Mouse (Mus musculus): Measurements from ENCODE around the gene Gbp10.
"Not testable (repeated sequence)": the region's sequence is repeated elsewhere in the genome, so short reads cannot be mapped to it uniquely, and the experiment has no call there.

Gbp10 gene

DNA sequence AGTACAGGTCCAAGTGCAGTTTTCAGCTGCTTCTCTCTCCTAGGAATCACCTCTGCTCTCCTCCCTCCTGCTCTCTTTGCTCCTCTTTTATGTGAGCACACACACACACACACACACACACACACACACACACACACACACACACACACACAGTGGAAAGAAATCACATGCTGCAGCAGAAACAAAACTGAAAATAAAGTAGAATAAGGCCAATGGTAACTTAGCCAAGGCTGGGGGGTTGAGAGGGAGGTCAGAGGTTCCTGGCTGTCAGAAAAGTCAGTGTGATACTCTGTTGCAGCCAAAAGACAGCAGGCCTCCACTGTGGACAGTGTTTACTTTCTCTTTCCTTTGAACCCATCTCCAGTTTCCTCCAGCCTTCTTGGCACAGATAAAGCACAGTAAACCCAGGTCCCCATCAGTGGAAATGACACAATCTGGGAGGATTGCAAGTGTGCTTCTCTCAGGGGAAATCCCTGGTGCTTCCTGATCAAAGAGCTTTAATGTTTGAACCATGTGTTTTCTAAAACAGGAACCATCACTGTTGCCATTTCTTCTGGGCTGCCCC, at the start of gene Gbp10:
Gene Gbp10, minus strand, starts transcription at position 51 of the 565 bp plus-strand sequence.
- not testable (repeated sequence) for DNase-seq (ENCODE audit: low spot score in 2 of 2)

DNA sequence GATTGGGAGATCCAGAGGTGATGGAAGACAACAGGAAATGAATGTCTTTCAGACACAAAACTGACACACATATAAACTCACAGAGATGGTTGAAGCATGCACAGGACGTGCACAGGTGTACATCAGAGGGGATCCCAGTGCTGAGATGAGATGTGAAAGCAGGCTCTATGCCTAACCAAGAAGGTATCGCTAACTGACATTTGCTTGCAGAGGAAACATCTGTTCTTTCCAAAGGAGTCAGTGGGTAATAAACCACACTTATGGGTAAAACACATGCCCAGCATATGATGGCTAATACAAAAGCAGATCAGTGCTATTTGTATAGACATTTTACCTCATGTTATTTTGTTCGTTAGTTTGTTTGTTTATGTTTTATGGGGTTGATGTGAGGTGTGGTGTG, 21.3 kb upstream of the Gbp10 start:
- DNase-seq (ENCODE audit: low spot score in 2 of 2): not testable (repeated sequence)

DNA sequence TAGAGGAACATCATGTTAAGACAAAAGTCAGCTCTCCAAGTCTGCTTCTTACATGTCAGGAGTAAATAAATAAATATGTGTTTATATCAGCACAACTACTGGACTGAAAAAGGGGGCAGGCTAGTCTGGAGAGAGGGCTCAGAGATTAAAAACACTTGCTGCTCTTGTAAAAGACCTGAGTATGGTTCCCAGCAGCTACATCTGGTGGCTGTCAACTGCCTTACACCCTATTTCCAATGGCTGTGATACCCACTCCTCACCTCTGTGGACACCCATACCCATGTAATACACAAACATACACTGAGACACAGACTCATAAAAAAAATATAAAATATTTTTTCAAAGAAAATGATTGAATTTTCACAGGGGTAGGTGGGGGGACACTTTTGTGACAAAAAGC, 13.2 kb upstream of the Gbp10 start:
- no peak for DNase-seq (ENCODE audit: low spot score in 2 of 2)

DNA sequence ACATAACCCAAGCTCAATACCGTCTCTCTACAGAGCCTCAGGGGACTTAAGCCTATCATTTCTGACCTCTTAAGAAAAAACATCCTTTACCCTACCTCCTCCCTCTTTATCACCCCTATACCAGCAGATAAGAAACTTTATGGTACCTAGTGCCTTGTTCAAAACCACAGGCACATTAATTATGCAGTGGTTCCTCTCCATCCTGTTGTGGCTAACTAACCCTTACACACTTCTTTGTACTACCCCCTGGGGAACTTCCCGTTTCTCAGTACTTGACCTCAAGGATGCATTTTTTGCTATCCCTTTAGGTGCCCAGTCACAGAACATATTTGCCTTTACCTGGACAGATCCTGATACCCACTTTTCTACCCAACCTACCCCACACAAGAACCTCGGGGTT, 5.4 kb upstream of the Gbp10 start:
- not testable (repeated sequence) for DNase-seq (ENCODE audit: low spot score in 2 of 2)

DNA sequence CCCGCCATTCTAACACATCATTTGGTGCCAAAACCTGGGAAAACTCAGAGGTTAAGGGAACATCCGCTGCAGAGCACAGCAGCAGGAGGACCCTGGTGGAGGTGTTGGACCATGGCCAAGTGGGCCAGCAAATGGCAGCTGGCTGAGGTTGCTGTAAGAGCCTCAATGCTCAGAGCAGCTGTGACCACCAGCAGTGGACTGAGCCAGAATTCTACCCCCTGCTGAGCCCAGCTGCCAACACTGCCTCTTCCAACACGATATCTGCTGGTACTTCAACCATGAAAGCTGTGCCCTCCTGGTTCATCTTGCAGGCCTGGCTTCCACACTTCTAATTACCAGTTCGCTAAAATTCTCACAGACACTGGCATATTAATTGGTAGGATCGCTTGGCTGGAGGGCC, 1.6 kb upstream of the Gbp10 start:
- not testable (repeated sequence) for DNase-seq (ENCODE audit: low spot score in 2 of 2)

DNA sequence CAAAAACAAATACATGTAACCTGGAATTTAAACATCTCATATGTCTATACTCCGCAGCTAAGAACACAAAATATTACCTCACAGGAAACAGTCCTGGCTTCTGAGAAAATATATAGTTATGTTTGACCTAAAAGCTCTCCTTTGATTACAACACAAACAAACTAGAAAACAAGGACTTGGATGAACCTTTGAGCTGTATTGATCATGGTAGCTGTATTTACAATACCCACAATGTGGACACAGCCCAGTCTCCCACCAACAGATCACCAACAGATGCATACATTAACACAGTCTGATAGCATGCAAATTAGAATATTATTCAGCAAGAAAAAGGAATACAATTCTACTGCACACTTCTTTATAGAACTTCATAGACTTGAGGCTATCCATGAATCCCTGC, 931 bp downstream of the Gbp10 start:
- not testable (repeated sequence) for DNase-seq (ENCODE audit: low spot score in 2 of 2)

DNA sequence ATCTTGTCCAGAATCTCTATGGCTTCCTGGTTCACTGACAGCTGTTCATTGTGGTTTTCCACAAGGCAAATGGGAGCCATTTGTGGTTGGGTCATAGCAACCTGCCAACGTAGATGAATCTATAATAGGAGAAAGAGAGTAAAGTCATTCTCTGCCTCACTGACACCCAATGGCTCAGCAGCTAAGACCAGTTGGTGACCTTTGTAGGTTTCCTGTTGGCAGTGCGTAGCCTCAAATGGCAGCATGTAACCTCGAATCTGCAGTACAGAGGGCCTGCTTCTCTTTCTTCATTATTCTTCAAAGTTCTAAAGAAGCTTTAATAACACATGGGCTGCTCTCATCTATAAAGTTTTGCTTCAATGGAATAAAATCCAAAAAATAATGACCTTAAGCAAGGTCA, 3.3 kb downstream of the Gbp10 start:
- not testable (repeated sequence) for DNase-seq (ENCODE audit: low spot score in 2 of 2)

DNA sequence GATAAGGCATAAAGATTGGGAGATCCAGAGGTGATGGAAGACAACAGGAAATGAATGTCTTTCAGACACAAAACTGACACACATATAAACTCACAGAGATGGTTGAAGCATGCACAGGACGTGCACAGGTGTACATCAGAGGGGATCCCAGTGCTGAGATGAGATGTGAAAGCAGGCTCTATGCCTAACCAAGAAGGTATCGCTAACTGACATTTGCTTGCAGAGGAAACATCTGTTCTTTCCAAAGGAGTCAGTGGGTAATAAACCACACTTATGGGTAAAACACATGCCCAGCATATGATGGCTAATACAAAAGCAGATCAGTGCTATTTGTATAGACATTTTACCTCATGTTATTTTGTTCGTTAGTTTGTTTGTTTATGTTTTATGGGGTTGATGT, 30.4 kb downstream of the Gbp10 start:
- not testable (repeated sequence) for DNase-seq (ENCODE audit: low spot score in 2 of 2)

DNA sequence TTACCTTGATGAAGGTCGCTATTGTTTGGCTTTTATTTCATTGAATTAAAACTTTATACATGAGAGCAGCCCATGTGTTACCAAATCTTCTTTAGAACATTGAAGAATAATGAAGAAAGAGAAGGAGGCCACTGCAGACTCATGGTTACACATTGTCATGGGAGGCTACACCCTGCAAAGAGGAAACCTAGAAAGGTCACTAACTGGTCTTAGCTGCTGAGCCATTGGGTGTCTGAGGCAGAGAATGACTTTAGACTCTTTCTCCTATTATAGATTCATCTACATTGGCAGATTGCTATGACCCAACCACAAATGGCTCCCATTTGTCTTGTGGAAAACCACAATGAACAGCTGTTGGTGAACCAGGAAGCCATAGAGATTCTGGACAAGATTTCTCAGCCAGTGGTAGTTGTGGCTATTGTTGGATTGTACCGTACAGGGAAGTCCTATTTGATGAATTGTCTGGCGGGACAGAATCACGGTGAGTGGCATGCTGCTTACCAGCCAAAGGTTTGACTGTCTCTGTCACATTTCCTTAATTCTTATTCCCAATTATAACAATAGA, 38.5 kb downstream of the Gbp10 start:
- not testable (repeated sequence) for DNase-seq (ENCODE audit: low spot score in 2 of 2)

DNA sequence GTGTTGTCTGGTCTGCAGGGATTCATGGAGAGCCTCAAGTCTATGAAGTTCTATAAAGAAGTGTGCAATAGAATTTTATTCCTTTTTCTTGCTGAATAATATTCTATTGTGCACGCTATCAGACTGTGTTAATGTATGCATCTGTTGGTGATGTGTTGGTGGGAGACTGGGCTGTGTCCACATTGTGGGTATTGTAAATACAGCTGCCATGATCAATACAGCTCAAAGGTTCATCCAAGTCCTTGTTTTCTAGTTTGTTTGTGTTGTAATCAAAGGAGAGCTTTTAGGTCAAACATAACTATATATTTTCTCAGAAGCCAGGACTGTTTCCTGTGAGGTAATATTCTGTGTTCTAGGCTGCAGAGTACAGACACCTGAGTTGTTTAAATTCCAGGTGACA, 40.2 kb downstream of the Gbp10 start:
- DNase-seq (ENCODE audit: low spot score in 2 of 2): not testable (repeated sequence)

DNA sequence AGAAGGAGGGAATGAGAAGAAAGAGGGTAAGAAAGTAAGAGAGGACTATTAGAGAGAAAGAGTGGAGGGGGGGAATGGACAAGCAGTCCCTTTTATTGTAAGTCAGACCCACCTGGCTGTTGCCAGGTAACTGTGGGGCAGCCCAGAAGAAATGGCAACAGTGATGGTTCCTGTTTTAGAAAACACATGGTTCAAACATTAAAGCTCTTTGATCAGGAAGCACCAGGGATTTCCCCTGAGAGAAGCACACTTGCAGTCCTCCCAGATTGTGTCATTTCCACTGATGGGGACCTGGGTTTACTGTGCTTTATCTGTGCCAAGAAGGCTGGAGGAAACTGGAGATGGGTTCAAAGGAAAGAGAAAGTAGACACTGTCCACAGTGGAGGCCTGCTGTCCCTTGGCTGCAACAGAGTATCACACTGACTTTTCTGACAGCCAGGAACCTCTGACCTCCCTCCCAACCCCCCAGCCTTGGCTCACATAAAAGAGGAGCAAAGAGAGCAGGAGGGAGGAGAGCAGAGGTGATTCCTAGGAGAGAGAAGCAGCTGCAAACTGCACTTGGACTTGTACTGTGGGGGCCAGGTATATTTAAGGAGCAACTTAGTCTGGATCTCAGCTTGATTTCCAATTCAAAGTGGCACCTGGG, 41.3 kb downstream of the Gbp10 start:
- not testable (repeated sequence) for DNase-seq (ENCODE audit: low spot score in 2 of 2)

DNA sequence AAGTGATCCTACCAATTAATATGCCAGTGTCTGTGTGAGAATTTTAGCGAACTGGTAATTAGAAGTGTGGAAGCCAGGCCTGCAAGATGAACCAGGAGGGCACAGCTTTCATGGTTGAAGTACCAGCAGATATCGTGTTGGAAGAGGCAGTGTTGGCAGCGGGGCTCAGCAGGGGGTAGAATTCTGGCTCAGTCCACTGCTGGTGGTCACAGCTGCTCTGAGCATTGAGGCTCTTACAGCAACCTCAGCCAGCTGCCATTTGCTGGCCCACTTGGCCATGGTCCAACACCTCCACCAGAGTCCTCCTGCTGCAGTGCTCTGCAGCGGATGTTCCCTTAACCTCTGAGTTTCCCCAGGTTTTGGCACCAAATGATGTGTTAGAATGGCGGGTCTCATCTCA, 43.0 kb downstream of the Gbp10 start:
- not testable (repeated sequence) for DNase-seq (ENCODE audit: low spot score in 2 of 2)

DNA sequence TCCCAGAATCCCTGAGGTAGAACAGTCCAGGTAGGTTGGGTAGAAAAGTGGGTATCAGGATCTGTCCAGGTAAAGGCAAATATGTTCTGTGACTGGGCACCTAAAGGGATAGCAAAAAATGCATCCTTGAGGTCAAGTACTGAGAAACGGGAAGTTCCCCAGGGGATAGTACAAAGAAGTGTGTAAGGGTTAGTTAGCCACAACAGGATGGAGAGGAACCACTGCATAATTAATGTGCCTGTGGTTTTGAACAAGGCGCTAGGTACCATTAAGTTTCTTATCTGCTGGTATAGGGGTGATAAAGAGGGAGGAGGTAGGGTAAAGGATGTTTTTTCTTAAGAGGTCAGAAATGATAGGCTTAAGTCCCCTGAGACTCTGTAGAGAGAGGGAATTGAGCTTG, 46.8 kb downstream of the Gbp10 start:
- DNase-seq (ENCODE audit: low spot score in 2 of 2): not testable (repeated sequence)

DNA sequence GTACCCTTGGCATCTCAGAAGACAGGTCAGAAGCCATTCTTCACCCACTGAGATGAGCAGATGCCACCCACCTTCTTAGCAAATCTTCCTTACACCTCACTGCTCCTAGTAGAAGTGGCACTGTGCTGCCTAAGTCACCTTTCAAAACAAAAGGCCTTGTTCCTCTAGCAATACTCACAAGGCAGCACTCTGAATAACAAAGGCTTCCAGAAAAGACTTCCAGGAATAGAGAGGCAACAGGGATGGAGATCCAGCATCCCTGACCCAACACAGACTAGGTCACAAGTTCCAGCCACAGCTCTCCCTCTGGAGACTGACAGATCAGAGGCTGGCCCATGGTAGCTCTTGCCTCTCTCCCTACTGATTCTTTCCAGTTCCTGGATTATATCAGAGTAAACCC, 57.9 kb downstream of the Gbp10 start:
- no peak for DNase-seq (ENCODE audit: low spot score in 2 of 2)
